Mouse (Mus musculus) mesoderm, embryonic 11.5 days (tissue): ENCODE measurements at regions not wholly inside any gene's neighbourhood (a gene's known extent, or its start where the extent isn't known, plus 50 kb on each side); places are given as distances from the start of the nearest gene placed in this dataset.

Experiments
- DNase-seq: peaks from one replicate; pipeline ENCODE4 v3.0.0-alpha.2; 2012; ENCODE audit warnings: low read depth, low spot score

DNA sequence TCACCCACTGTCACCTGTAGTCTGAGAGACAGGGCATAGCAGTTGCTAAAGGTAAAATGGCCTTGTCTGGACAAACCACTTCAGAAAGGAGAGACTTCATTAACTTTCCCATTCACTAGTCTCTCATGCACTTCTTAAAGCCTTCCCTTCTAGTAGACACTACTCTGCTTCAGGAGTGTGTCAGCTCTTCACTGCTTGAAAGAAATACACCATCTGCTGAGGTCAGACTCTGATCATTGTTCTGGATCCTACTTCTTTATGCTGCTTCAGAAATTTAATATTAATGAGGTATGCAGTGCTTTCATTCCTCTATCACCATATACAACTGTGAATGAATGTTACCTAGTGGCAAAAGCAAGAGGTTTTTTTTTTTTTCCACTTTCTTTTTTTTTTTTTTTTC, 277.2 kb upstream of the Hs3st5 start:
- DNase-seq: no peak

DNA sequence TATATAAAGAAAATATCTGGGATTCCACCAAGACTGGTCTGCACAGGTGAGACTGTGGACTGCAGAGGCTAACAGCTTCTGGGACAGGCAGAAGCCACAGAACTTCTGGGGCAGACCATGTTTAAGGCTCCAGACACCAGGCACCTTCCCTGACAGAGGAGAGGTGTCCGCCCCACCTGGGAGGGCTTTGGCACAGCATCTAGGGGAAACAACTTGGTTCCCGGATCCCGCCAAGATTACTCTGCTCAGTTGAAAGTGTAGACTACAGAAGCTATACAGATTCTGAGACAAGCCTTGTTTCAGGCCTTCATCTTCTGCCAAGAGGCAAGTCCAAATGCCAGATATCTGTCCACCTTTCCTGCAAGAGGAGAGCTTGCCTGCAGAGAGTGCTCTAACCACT, 267.1 kb upstream of the Hs3st5 start:
- DNase-seq: no peak

DNA sequence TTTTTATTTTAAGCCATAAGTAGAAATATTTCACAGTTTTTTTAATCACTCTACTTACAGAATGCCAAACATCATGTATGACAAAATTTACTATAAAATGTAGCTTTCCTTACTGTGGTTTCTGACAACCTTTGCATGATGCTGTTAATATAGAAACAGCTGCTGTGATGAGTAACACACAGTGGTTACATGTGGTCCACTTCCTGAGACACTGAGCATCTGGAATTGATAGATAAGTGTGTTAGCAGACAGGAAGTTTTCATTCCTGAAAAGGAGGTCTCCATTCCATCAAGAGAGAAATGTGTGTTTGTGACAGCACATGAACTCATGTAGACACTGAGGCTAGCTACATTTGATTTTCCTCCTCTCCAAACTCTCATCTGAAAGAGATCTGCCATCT, 258.2 kb upstream of the Hs3st5 start:
- peak; percentile 6 for DNase-seq
